Mouse (Mus musculus) bone marrow, adult 2 months (tissue): ENCODE results near the gene Irx5.

Source experiments
- CTCF ChIP-seq: fragments of 200-500 bp; IDR thresholded peaks from 2 replicates; pipeline ENCODE4 v1.5.1; 2011; ENCODE audit warnings: low read length, control low read depth; ENCODE audit not compliant: control insufficient read depth, insufficient read depth
- POLR2A ChIP-seq: fragments of 200-500 bp; IDR thresholded peaks from 2 replicates; pipeline ENCODE4 v1.6.1; 2011; ENCODE audit warnings: low read depth, mild to moderate bottlenecking, control low read depth, low read length, borderline replicate concordance; ENCODE audit not compliant: control insufficient read depth

GRCm38 (mm10) chr8:92354536-92355482, 2.6 kb upstream of the Irx5 start:
- TF ChIP-seq CTCF: no peak
- TF ChIP-seq POLR2A: no peak
